Mouse (Mus musculus) embryo, embryonic 11 days (tissue): ENCODE data around the gene Lhfpl2.
A peak's percentile ranks its signal among the peaks of the same experiment; 100 is the strongest.

ENCODE experiments used
- DNase-seq: peaks from one replicate; pipeline ENCODE4 v3.0.0-alpha.2; 2015

The Lhfpl2 gene

GRCm38 (mm10) chr13:94175379-94176050 is 117.9 kb downstream of the Lhfpl2 start:
- DNase-seq = no peak

- DNase-seq = peak; percentile 57
Measured at GRCm38 (mm10) chr13:94177148-94177547, 119.6 kb downstream of the Lhfpl2 start.

- no peak for DNase-seq
Measured at GRCm38 (mm10) chr13:94178401-94179040, 120.9 kb downstream of the Lhfpl2 start.

GRCm38 (mm10) chr13:94180477-94181420 is 123.2 kb downstream of the Lhfpl2 start:
- no peak for DNase-seq

GRCm38 (mm10) chr13:94182026-94182425 is 124.4 kb downstream of the Lhfpl2 start:
- DNase-seq = no peak

GRCm38 (mm10) chr13:94183372-94184021 is 125.9 kb downstream of the Lhfpl2 start:
- no peak for DNase-seq

GRCm38 (mm10) chr13:94184726-94185456 is 127.3 kb downstream of the Lhfpl2 start:
- DNase-seq = no peak

- DNase-seq = no peak
Measured at GRCm38 (mm10) chr13:94185631-94186030, 128.0 kb downstream of the Lhfpl2 start.

- no peak for DNase-seq
Measured at GRCm38 (mm10) chr13:94188200-94189086, 130.8 kb downstream of the Lhfpl2 start.

- no peak for DNase-seq
Measured at GRCm38 (mm10) chr13:94190386-94190785, 132.8 kb downstream of the Lhfpl2 start.

- DNase-seq = no peak
Measured at GRCm38 (mm10) chr13:94193227-94193626, 135.6 kb downstream of the Lhfpl2 start.

GRCm38 (mm10) chr13:94198616-94199015 is 141.0 kb downstream of the Lhfpl2 start:
- DNase-seq = no peak

GRCm38 (mm10) chr13:94199829-94200228 is 142.2 kb downstream of the Lhfpl2 start:
- DNase-seq = no peak

GRCm38 (mm10) chr13:94205234-94205633 is 147.6 kb downstream of the Lhfpl2 start:
- DNase-seq = peak; percentile 80

GRCm38 (mm10) chr13:94207973-94208372 is 150.4 kb downstream of the Lhfpl2 start:
- no peak for DNase-seq

- DNase-seq = no peak
Measured at GRCm38 (mm10) chr13:94208892-94209291, 151.3 kb downstream of the Lhfpl2 start.

GRCm38 (mm10) chr13:94211236-94212119 is 153.9 kb downstream of the Lhfpl2 start:
- DNase-seq = no peak

GRCm38 (mm10) chr13:94212179-94212578 is 154.6 kb downstream of the Lhfpl2 start:
- DNase-seq = no peak

- no peak for DNase-seq
Measured at GRCm38 (mm10) chr13:94212716-94213115, 155.1 kb downstream of the Lhfpl2 start.

GRCm38 (mm10) chr13:94223609-94224008 is 166.0 kb downstream of the Lhfpl2 start:
- DNase-seq = peak; percentile 22
